Mouse (Mus musculus): ENCODE results near the gene Opn1sw. TPM values are rescaled to one million over a fixed set of nuclear protein-coding genes. Genes with fewer than 3 reads are reported as not detected.
"Not testable (repeated sequence)": the region's sequence is repeated elsewhere in the genome, so short reads cannot be mapped to it uniquely, and the experiment has no call there.

Gene Opn1sw
- polyA plus RNA-seq, 1 experiment from 2014 or later = 0.14 TPM

- H3K9me3 ChIP-seq (replicated peaks); H3K4me3 ChIP-seq; DNase-seq (ENCODE audit: low spot score); H3K27ac ChIP-seq (replicated peaks); H3K36me3 ChIP-seq: not testable (repeated sequence)
- Histone ChIP-seq H3K4me1 (peaks cover 22% of the 10 kb centered on the region), H3K27me3 (ENCODE audit: low read depth, poor library complexity, severe bottlenecking) (peaks cover 57% of the 10 kb centered on the region)
- WGBS = 74% methylated on average over 8 of the region's 8 CpGs
Measured at GRCm38 (mm10) chr6:29391241-29391640, 3.0 kb upstream of the Opn1sw start.

GRCm38 (mm10) chr6:29390500-29390899 lies 2.2 kb upstream of the Opn1sw start:
- H3K9me3 ChIP-seq (replicated peaks); H3K36me3 ChIP-seq; H3K4me3 ChIP-seq; H3K27ac ChIP-seq (replicated peaks); DNase-seq (ENCODE audit: low spot score): not testable (repeated sequence)
- H3K4me1 ChIP-seq = peaks cover 15% of the 10 kb centered on the region
- WGBS = 84% methylated on average over 1 of the region's 1 CpGs
- H3K27me3 ChIP-seq (ENCODE audit: low read depth, poor library complexity, severe bottlenecking) = peaks cover 53% of the 10 kb centered on the region

GRCm38 (mm10) chr6:29389425-29389824 lies 1.2 kb upstream of the Opn1sw start:
- no peak overlapping the region for H3K27ac ChIP-seq (replicated peaks)
- no peak overlapping the region for H3K4me3 ChIP-seq
- no peaks in the 10 kb centered on the region for H3K9me3 ChIP-seq (replicated peaks)
- no peak for DNase-seq (ENCODE audit: low spot score)
- peaks cover 42% of the 10 kb centered on the region for H3K27me3 ChIP-seq (ENCODE audit: low read depth, poor library complexity, severe bottlenecking)
- WGBS = 61% methylated on average over 9 of the region's 9 CpGs
- no peaks in the 10 kb centered on the region for H3K36me3 ChIP-seq
- peaks cover 14% of the 10 kb centered on the region for H3K4me1 ChIP-seq

GRCm38 (mm10) chr6:29388606-29389080 lies 375 bp upstream of the Opn1sw start:
- DNase-seq (ENCODE audit: low spot score) = peak; percentile 46
- H3K4me3 ChIP-seq = peak overlapping the region; percentile 38; the same call in 1 of the 2 replicates

GRCm38 (mm10) chr6:29382442-29382841 lies 5.8 kb downstream of the Opn1sw start:
- Histone ChIP-seq H3K4me1 (peaks cover 6% of the 10 kb centered on the region), H3K36me3 (peaks cover 21% of the 10 kb centered on the region), H3K27ac (replicated peaks) (no peak overlapping the region), H3K9me3 (replicated peaks) (no peaks in the 10 kb centered on the region), H3K4me3 (no peak overlapping the region), H3K27me3 (ENCODE audit: low read depth, poor library complexity, severe bottlenecking) (peaks cover 14% of the 10 kb centered on the region)
- WGBS = 63% methylated on average over 2 of the region's 2 CpGs
- DNase-seq (ENCODE audit: low spot score) = no peak

More at GRCm38 (mm10) chr6:29388606-29389080, 375 bp upstream of the Opn1sw start:
- Histone ChIP-seq H3K27me3 (ENCODE audit: low read depth, poor library complexity, severe bottlenecking) (peaks cover 34% of the 10 kb centered on the region), H3K27ac (replicated peaks) (no peak overlapping the region), H3K4me1 (peaks cover 14% of the 10 kb centered on the region), H3K36me3 (no peaks in the 10 kb centered on the region), H3K9me3 (replicated peaks) (no peaks in the 10 kb centered on the region)
- 13% methylated on average over 11 of the region's 11 CpGs for WGBS

- Histone ChIP-seq H3K36me3 (peaks cover 46% of the 10 kb centered on the region), H3K9me3 (replicated peaks) (no peaks in the 10 kb centered on the region), H3K4me1 (0 out of 2 replicates have a peak, but pooled peaks cover 5% of the 10 kb centered on the region), H3K4me3 (no peak overlapping the region), H3K27ac (replicated peaks) (no peak overlapping the region), H3K27me3 (ENCODE audit: low read depth, poor library complexity, severe bottlenecking) (no peaks in the 10 kb centered on the region)
- DNase-seq (ENCODE audit: low spot score) = no peak
- WGBS = 91% methylated on average over 6 of the region's 6 CpGs
Measured at GRCm38 (mm10) chr6:29379954-29380353, 8.3 kb downstream of the Opn1sw start.

- Histone ChIP-seq H3K36me3 (peaks cover 59% of the 10 kb centered on the region), H3K4me1 (0 out of 2 replicates have a peak, but pooled peaks cover 5% of the 10 kb centered on the region), H3K4me3 (no peak overlapping the region), H3K27ac (replicated peaks) (no peak overlapping the region), H3K27me3 (ENCODE audit: low read depth, poor library complexity, severe bottlenecking) (no peaks in the 10 kb centered on the region), H3K9me3 (replicated peaks) (no peaks in the 10 kb centered on the region)
- WGBS = 96% methylated on average over 10 of the region's 10 CpGs
- no peak for DNase-seq (ENCODE audit: low spot score)
Measured at GRCm38 (mm10) chr6:29378678-29379077, 9.6 kb downstream of the Opn1sw start.

- H3K27me3 ChIP-seq (ENCODE audit: low read depth, poor library complexity, severe bottlenecking) = no peaks in the 10 kb centered on the region
- WGBS = 96% methylated on average over 4 of the region's 4 CpGs
- H3K4me1 ChIP-seq = no peaks in the 10 kb centered on the region
- no peak overlapping the region for H3K4me3 ChIP-seq
- H3K27ac ChIP-seq (replicated peaks) = no peak overlapping the region
- H3K36me3 ChIP-seq = peaks cover 72% of the 10 kb centered on the region
- DNase-seq (ENCODE audit: low spot score) = no peak
- H3K9me3 ChIP-seq (replicated peaks) = no peaks in the 10 kb centered on the region
Measured at GRCm38 (mm10) chr6:29377386-29377785, 10.9 kb downstream of the Opn1sw start.

GRCm38 (mm10) chr6:29365277-29365676 lies 23.0 kb downstream of the Opn1sw start:
- Histone ChIP-seq H3K36me3 (peaks cover 84% of the 10 kb centered on the region), H3K4me1 (no peaks in the 10 kb centered on the region), H3K27me3 (ENCODE audit: low read depth, poor library complexity, severe bottlenecking) (no peaks in the 10 kb centered on the region), H3K4me3 (no peak overlapping the region), H3K27ac (replicated peaks) (no peak overlapping the region), H3K9me3 (replicated peaks) (no peaks in the 10 kb centered on the region)
- WGBS = 94% methylated on average over 1 of the region's 1 CpGs
- no peak for DNase-seq (ENCODE audit: low spot score)

GRCm38 (mm10) chr6:29363129-29363515 lies 25.1 kb downstream of the Opn1sw start:
- Histone ChIP-seq H3K9me3 (replicated peaks) (no peaks in the 10 kb centered on the region), H3K4me3 (no peak overlapping the region), H3K36me3 (peaks cover 86% of the 10 kb centered on the region), H3K4me1 (no peaks in the 10 kb centered on the region), H3K27me3 (ENCODE audit: low read depth, poor library complexity, severe bottlenecking) (no peaks in the 10 kb centered on the region), H3K27ac (replicated peaks) (no peak overlapping the region)
- WGBS = 96% methylated on average over 3 of the region's 3 CpGs
- DNase-seq (ENCODE audit: low spot score) = no peak

GRCm38 (mm10) chr6:29362246-29363128 lies 25.8 kb downstream of the Opn1sw start:
- no peak overlapping the region for H3K27ac ChIP-seq (replicated peaks)
- no peaks in the 10 kb centered on the region for H3K4me1 ChIP-seq
- 80% methylated on average over 7 of the region's 7 CpGs for WGBS
- no peak overlapping the region for H3K4me3 ChIP-seq
- peaks cover 86% of the 10 kb centered on the region for H3K36me3 ChIP-seq
- H3K9me3 ChIP-seq (replicated peaks) = no peaks in the 10 kb centered on the region
- no peak for DNase-seq (ENCODE audit: low spot score)
- no peaks in the 10 kb centered on the region for H3K27me3 ChIP-seq (ENCODE audit: low read depth, poor library complexity, severe bottlenecking)

- no peak overlapping the region for H3K4me3 ChIP-seq
- H3K27ac ChIP-seq (replicated peaks) = no peak overlapping the region
- 92% methylated on average over 6 of the region's 6 CpGs for WGBS
- H3K36me3 ChIP-seq = peaks cover 78% of the 10 kb centered on the region
- DNase-seq (ENCODE audit: low spot score) = no peak
- H3K9me3 ChIP-seq (replicated peaks) = no peaks in the 10 kb centered on the region
- H3K4me1 ChIP-seq = no peaks in the 10 kb centered on the region
- H3K27me3 ChIP-seq (ENCODE audit: low read depth, poor library complexity, severe bottlenecking) = no peaks in the 10 kb centered on the region
Measured at GRCm38 (mm10) chr6:29360211-29360610, 28.1 kb downstream of the Opn1sw start.

- peaks cover 72% of the 10 kb centered on the region for H3K36me3 ChIP-seq
- no peaks in the 10 kb centered on the region for H3K27me3 ChIP-seq (ENCODE audit: low read depth, poor library complexity, severe bottlenecking)
- WGBS = 95% methylated on average over 3 of the region's 3 CpGs
Measured at GRCm38 (mm10) chr6:29359386-29359785, 28.9 kb downstream of the Opn1sw start.

More at GRCm38 (mm10) chr6:29359386-29359785, 28.9 kb downstream of the Opn1sw start:
- no peaks in the 10 kb centered on the region for H3K9me3 ChIP-seq (replicated peaks)
- no peaks in the 10 kb centered on the region for H3K4me1 ChIP-seq
- no peak overlapping the region for H3K4me3 ChIP-seq
- no peak overlapping the region for H3K27ac ChIP-seq (replicated peaks)
- DNase-seq (ENCODE audit: low spot score) = no peak
